Mouse (Mus musculus): ENCODE measurements around the gene Rbm12. TPM values are rescaled to one million over a fixed set of nuclear protein-coding genes. Genes with fewer than 3 reads are reported as not detected.
"Not testable (repeated sequence)": the region's sequence is repeated elsewhere in the genome, so short reads cannot be mapped to it uniquely, and the experiment has no call there.

The Rbm12 gene
- 1 to 10 TPM; 6.3 TPM for total RNA-seq (2021)
- long read RNA-seq, experiment 1, full-length matches to known transcripts = 1 of 6 reads
- long read RNA-seq, experiment 1, partial matches to known transcripts = 0 of 6 reads
- long read RNA-seq, experiment 1, other reads (novel, unspliced or antisense) = 5 of 6 reads
- long read RNA-seq, experiment 2, full-length matches to known transcripts = 2 of 8 reads
- long read RNA-seq, experiment 2, partial matches to known transcripts = 0 of 8 reads
- long read RNA-seq, experiment 2, other reads (novel, unspliced or antisense) = 6 of 8 reads

DNA sequence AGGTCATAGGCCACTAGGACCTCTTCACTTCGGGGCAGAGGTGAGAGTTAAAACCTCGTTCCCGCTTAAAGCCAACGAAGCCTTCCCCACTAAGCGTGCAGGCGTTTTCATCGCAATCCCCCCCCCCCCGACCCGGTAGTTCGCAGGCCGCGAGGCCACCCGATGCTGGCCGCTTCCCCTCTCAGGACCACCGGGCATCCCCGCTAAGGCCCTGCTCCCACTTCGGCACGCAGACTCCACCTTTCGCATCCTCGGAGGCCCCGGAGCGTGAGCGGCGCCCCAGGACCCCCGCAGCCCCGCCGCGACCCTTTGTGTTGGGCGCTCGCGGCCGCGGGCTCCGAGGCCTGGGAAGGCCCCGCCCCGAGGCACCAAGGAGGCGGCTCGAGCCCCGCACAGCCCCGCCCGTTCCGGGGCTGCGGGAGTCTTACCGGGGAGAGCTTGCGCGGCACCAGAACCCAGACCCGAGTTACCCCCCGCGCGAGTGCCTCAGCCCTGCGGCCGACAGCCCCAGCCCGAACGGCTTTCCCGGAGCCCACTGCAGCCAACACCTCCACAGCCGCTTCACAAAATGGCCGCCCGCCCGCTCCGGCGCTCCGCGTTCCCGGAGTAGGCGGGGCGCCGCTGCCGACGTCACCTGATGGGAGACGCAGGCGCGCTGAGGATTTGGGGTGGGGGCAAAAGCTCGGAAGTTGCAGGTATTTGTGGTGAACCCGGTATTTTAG lies at the start of gene Rbm12, which contains the start of gene Cpne1:
Rbm12 (minus strand) TSS at position 621 of the 722 bp plus-strand sequence.
Cpne1 (minus strand) TSS at position 608 of the 722 bp plus-strand sequence.
- DNase-seq = peak; percentile 89

DNA sequence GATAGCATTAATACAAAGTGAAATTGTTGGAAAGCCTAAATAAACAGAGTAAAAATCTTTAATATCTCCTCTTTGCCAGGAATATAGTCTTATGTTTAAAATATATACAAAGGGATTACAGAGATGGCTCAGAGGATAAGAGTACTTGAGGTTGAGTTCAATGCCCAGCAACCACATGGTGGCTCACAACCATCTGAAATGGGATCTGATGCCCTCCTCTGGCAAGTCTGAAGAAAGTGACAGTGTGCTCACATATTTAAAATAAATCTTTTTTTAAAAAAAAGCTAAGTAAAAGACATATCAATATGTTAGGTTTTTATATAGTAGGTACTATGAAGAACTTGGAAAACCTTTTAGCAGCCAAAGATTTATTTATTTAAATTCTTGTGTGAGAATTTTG lies 39.8 kb upstream of the Rbm12 start:
- DNase-seq = no peak

DNA sequence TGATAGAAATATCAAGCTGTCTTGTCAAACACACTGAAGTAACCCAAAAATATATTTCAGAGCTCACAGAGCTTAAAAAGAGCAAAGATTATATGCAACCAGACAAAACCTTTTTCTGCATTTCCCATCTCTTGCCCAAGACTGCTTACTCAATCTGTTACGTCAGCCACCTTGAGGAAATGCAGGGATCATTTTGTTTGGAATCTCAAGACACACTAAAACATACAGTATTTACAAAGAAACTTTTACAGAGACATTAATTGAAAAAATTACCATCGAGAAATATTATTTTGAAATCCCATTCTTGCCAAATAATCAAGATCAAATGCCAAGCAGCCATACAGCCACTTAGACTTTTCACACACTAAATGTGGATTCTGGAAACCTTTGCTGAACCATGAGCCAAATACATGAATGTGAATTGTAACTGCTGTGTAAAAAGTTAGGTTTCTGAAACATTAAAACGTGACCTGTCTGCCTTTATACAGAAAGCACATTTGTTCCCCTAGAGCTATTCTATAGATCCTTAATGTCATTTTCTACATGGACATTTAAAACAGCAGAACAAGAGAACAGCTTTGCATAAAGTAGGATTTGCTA lies 35.6 kb upstream of the Rbm12 start:
- DNase-seq = no peak

DNA sequence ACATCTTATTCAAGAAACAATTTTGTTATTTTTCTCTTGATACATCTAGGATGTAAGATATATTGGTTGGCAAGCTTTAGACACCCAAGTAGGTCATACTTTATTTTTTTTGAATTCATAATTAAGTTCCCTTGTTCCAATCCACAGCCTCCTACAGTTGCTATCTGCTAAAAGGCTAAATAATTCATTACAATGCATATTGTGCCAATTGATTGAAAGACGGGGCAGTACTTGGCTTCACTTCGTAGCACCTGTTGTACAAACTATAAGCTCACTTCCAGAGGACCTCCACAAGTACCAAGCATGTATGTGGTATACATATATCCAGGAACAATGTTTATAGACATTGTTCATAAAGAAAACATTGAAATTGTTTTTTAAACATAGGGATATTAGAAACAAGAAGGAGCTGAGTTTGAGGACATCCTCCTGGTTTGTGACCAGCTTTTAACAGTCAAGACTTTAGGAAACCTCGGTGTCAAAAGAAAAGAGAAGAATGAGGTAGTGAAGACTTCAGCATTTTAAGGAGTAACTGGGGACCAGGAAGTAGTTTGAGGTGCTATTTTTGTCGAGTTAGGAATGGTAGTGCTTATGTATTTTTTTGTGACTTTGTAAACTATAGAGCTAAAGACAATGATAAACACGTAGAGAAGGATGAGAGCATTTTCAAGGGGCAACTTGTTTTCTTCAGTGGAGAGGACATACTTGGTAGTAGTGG lies 34.7 kb upstream of the Rbm12 start:
- DNase-seq = no peak

DNA sequence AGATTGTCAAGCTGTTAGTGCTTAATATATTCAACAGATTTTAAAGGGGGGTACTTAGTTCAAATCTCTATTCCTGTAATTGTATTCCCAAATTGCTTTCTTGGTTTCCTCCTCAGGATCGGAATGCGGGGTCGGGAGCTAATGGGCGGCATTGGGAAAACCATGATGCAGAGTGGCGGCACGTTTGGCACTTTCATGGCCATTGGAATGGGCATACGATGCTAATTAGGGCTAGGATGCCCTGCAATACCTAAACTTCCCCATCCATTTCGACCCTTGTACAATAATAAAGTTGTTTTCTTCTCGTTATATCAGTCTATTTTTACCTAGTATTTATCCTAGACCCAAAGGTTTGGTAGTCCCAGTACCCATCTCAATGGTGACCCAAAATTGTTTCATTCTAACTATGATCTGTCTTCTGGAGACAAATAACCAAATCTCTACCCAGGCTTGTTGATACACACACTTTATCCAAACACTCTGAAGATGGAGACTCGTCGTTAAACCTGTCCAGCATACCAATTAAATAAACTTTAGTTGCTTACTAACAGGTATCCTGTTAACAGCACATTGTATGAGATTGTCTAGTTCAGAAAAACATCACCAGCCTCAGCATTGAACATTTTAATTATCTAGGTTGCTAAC lies 33.8 kb upstream of the Rbm12 start:
- no peak for DNase-seq

DNA sequence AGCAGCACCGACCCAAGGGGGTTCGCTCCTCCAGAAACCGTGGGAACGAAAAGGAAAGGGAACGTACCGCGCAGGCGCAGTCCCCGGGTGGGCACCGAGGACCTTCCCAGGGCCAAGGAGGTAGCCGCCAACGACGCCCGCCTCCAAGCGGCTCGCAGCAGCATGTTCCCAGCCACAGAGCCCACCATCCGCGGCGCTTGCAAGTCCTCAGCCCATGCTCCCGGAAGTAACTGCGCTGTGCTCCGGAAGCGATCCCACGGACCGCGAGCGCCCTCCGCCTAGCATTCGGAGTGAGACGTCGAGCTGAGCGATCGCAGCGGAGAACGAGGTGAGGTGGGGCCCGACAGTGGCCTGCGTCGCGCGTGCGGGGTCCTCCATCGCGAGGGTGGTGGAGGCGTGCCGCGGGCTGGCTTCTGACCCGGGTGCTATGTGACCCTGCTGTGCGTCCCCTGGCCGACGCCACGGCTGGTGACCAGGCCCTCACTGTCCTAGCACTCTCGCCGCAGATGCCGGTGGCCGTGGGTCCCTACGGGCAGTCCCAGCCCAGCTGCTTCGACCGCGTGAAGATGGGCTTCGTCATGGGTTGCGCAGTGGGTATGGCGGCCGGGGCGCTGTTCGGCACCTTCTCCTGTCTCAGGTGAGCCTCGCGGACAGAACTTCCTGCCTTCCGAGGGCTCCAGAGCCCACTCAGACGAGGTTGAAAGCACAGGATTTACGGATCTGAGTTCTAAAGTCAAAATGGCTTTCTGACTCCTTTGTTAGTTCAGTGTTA lies 32.4 kb upstream of the Rbm12 start, which contains the start of the genes Romo1 and Nfs1:
Romo1 (plus strand) TSS at position 87 of the 772 bp plus-strand sequence.
Nfs1 (minus strand) TSS at position 234 of the 772 bp plus-strand sequence.
- DNase-seq = peak; percentile 88

DNA sequence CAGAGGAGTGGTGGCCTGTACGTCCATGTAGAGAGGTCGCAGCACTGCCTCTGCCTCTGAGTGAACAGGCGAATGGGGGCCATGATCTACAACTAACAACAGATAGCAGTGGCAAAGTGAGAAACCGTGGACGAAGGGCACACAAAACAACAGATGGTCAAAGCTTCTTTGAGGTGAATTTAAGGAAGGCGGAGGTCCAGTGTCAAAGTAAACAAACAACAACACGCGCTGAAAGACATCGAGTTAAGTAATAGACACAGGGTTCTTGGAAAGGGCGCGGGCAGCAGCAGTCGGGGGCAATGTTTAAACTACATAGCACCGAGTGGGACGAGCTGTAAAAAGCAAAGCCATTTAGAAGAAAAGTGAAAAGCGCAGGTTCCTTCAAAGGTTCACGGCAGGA lies 31.6 kb upstream of the Rbm12 start:
- DNase-seq = no peak

DNA sequence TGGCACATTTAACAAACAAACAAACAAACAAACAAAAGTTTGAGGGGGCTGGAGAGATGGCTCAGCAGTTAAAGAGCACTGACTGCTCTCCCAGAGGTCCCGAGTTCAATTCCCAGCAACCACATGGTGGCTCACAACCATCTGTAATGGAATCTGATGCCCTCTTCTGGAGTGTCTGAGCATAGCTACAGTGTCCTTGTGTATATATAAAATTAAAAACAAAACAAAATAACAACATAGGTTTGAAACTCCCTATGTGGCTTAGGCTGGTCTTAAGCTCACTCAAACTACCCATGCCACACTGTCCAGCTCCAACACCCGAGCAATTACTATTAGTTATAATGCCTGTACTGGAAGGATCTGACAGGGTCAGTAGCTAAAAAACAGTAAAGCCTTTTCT lies 31.0 kb upstream of the Rbm12 start:
- DNase-seq = no peak

DNA sequence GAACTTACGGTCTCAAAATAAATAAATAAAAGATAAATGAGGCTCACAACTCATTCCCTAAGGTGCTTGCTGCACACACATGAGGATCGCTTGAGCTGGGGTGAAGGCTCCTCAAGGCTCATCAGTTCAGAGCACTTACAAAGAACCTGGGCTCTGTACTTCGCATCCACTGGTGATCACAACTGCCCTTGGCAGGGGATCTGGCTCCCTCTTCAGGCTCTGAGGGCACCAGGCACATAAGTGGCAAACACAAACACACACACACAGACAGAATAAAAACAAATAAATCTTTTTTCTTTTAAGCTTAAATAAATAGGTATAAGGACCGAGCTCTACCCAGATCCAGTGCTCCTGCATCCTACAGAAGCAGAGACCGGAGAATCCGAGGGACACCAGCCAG lies 23.9 kb upstream of the Rbm12 start:
- DNase-seq = no peak

DNA sequence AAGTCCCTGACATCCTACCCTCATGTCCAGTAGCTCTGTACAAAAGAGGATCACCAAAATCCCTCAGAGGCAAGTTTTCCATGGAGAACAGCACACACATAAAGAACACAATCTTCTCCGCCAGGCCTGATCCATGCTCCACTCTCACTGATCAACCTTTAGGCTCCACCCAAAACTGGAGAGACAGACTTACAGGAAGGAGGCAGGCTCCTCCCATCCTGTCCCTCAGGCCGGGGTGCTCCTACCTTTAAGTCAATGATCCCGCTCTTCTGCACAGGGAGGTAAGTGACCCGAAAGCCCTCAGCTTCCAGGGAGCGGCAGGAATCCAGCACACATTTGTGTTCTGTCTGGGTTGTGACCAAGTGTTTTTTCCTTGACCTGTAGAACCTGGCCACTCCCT lies 22.4 kb upstream of the Rbm12 start:
- DNase-seq = no peak

DNA sequence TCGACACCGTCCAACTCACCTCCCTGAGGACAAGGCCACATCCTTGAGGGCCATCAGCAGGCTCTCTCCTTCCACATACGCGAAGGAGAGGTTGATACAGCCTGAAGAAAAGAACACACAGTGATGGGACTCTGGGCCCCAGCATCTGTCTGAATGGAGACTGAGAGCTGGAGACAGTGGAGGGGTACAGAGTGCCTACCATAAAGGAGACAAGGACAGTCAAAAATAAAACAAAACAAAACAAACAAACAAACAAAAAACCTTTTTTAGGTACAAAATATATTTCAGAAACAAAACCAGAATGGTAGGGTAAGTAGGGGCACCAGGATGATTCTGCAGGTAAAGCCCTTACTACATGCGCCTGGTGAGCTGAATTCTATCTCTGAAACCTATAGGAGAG lies 15.2 kb upstream of the Rbm12 start, which contains the start of gene Gm28036:
Gm28036 (minus strand) TSS at position 101 of the 400 bp plus-strand sequence.
- no peak for DNase-seq

DNA sequence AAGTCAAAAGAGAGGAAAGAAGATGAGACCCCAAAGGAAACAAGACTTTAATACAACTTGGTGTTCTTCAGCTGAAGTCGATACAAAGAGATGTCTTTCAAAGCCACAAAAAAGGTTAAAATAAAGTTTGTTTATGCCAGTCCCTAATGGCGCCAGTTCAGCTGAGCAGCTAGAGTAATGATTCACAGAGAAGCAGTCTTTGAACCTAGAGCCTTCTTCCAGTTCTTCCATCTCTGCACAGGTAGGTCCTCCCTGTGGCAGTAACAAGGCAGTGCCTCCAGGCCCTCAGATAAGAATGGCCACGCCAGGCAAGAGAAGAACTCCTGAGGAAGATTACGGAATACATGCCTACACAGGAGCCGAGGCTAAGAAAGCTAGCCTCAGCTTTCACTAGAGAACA lies 12.0 kb upstream of the Rbm12 start:
- DNase-seq = no peak

DNA sequence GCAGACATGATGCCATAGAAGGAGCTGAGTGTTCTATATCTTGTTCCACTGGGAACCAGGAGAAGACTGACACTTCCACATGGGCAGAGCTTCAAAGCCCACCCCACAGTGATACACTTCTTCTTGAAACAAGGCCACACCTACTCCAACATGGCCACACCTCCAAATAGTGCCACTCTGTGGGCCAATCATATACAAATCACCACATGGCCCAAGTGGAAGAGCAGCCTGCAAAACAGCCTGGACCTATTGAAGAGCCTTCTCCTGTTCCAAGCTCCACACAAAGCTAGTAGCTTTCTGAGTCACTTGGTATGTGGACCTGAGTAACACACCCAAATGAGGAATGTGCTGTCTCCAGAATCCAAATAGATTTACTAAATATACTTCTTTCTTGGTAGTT lies 7.8 kb upstream of the Rbm12 start:
- no peak for DNase-seq

DNA sequence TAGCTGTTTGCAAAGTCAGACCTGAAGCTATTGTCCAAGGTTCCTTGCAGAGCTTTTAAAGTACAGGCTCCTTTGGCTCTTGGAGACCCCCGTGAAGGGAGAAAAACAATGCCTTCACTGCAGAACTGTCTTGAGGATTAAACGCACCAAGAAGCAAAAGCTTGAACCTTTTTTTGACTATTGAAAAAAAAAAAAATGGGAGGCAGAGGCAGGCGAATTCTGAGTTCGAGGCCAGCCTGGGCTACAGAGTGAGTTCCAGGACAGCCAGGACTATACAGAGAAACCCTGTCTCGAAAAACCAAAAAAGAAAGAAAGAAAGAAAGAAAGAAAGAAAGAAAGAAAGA lies 274 bp upstream of the Rbm12 start:
- not testable (repeated sequence) for DNase-seq

DNA sequence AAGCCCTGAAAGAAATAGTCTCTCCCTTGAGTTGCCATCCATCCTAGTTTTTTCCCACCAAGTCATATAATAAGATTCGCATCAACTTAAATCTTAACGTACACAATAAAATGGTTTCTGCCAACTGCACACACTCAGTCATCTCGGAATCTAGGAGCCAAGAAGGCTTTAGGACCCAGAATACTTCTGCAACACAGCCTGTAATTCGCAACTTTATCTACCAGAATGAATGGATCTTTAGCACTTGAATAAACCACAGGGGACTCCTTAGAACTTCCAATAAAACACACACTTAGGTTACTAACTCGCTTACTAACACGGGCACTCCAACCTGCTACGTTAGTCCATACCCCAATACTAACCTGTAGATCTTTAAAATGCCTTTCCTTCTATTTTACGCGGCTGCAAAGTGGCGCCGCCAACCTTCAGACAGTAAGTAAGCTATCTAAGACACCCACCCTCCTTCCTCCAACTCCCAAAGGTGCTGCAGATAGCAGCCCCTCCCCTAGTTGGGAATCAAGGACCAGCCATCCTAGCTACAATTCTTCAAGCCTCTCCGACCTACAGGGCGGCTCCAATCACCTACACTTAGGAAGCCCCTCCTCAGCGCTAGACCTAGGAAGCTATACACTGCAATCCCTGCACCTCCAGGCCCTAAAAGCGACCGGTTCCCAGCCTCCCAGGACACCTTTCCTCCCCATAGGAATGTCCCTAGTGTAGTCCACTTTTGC lies 986 bp downstream of the Rbm12 start:
- no peak for DNase-seq

DNA sequence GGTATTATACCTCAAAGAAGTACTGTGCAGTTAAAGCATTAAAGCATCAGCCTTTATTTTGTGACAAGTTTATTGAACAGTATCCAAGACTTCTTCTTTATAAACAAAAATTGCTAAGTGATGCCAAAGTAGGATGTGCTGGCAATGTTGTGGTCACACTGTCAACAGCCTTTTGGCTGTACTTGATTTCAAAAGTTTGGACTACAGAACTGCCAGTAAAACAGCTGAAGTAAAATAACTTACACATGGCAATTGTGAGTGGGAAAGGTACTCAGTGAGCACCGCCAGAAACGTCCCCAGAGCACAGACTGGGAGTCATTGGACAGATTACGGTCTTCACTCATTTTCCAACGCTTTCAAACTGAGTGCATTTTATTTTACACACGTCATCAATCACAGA lies 19.9 kb downstream of the Rbm12 start:
- DNase-seq = no peak

DNA sequence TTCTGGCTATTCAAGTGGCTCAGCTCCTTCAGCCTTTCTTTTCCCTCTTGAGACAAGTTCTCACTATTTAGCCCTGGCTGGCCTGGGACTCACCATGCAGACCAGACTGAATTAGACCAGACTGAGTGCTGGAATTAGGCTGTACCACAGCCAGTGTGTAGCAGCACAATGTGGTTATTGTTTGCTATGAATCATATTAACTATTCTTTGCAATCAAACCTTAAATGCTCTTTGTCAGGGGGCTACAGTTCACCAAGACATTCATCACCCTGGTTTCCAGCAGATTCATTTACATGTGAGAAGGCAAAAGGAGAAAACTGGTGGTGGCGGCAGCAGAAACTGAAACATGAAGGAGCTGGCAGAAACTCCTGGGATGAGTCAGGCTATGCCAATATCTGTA lies 22.0 kb downstream of the Rbm12 start:
- DNase-seq = no peak

DNA sequence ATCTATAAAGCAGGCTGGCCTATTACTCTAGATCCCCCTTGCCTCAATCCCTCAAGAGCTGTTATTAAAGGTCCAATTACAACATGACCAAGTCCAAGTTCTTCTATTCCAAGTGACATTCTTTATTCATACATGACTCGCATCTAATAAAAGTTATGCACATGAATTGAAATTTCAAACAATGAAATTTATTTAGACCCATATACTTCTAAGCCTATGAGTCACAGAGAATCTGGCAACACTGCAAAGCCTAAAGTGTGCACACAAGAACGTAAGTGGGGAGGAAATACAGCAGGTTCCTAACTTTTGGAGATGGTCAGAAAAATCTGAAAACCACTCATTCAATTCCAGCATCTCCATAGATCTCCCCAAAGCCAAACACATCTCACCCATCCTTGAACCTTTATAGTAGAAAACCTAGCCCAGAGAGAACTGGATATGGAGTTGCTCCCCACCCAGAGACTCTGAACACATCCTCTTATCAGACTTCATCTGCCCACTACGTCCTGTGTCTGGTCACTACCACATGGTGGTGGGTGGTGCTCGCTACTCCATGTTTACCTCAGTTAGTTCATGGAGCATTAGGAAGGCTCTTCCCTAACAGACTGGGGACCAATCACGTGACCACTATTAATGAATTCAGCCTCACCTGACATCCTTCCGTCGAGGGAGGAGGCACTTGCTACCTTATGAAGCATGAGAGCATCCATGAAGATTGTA lies 24.2 kb downstream of the Rbm12 start:
- DNase-seq = no peak

DNA sequence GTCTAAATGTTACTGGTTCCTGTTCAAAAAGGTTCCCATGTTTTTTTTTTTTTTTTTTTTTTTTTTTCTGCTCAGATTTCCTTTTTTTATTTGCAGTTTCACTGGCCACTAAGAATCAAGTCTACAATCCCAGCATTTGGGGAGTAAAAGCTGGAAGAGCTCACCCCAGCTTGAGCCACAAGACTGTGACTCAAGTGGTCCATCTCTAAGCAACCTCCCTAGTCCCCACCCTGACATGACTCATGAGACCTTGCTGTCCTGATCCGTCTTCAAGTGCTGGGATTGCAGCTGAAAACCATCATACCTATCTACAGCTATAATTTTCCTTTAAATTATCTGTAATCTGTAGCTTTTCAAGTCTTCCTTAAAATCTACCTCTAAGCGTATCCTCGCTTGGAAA lies 27.2 kb downstream of the Rbm12 start:
- no peak for DNase-seq

DNA sequence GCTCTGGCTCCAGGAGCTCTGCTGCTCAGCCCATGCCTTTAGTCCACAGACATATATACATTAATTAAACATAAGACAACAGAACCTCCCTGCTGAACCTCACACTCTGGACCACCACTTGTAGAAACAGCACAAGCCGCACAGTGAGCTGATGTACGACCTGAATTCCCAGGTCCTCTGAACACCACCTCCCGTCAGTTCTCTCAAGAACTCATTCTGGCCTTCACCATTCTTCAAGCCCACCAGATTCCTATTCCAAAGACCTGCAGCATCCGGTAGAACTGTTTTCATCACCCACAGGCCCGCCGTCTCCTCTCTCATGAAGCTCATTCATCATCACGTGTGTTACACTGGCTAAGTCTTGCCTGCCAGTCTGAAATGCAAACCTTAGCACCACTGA lies 31.4 kb downstream of the Rbm12 start:
- DNase-seq = no peak

All from gastrocnemius, postnatal 25 days (tissue).